Mouse (Mus musculus): Measurements from ENCODE around the gene Man1a.

DNA sequence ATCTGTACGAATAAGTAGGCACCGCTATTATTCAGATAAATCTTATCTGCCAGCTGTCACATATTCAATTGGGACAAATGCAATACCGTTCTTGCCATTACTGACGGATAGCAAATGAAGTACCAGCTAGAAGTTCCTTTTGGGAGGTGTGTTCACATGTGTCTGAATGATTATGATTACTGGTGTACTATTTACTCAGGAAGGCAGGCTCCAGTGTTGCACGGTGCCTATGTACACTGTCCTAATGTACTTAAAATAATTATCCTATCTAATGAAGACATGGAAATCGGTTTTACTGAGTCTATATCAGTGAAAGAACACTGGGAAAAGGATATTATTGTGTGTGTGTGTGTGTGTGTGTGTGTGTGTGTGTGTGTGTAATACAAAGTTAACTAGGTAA is 160.7 kb downstream of the Man1a start:
- no peak for TF ChIP-seq EP300 (IDR thresholded peaks at IDR 0.05; ENCODE audit: low read depth)
- no peak for TF ChIP-seq CTCF (IDR thresholded peaks at IDR 0.05; ENCODE audit: low read depth)
